Mouse (Mus musculus) midbrain, postnatal 0 days (tissue): ENCODE data around the gene Lmntd1. TPM values are rescaled to one million over a fixed set of nuclear protein-coding genes. Genes with fewer than 3 reads are reported as not detected.

ENCODE experiments used
- ATAC-seq: fragments of 200-750 bp; cut with Nextera tagmentation; 2 replicates; pipeline ENCODE4 v1.8.0; 2017; ENCODE audit warnings: moderate number of reproducible peaks, mild to moderate bottlenecking, moderate TSS enrichment, moderate library complexity; ENCODE audit not compliant: low FRiP score
- DNase-seq: peaks from one replicate; pipeline ENCODE4 v3.0.0-alpha.2; 2015; ENCODE audit warnings: low spot score
- H3K27ac ChIP-seq: fragments of 300-500 bp; sonication (generic); 2 replicates; pipeline ENCODE4 v1.5.1; 2014; ENCODE audit warnings: low read depth, mild to moderate bottlenecking, low read length, mixed read lengths
- H3K27me3 ChIP-seq: fragments of 300-500 bp; sonication (generic); 2 replicates; pipeline ENCODE4 v1.6.1; 2014; ENCODE audit warnings: low read length, control low read depth, mixed read lengths; ENCODE audit not compliant: insufficient read depth
- H3K36me3 ChIP-seq: fragments of 300-500 bp; sonication (generic); 2 replicates; pipeline ENCODE4 v1.6.1; 2014; ENCODE audit warnings: low read length, control low read depth, mixed read lengths; ENCODE audit not compliant: insufficient read depth
- H3K4me1 ChIP-seq: fragments of 300-500 bp; sonication (generic); 2 replicates; pipeline ENCODE4 v1.6.1; 2014; ENCODE audit warnings: mild to moderate bottlenecking, control low read depth, antibody characterized with exemption, low read length, mixed read lengths; ENCODE audit not compliant: insufficient read depth
- H3K4me2 ChIP-seq: fragments of 300-500 bp; sonication (generic); 2 replicates; pipeline ENCODE4 v1.6.1; 2014; ENCODE audit warnings: low read depth, mild to moderate bottlenecking, low read length, mixed read lengths; ENCODE audit not compliant: poor library complexity, severe bottlenecking
- H3K4me3 ChIP-seq: fragments of 300-500 bp; sonication (generic); 2 replicates; pipeline ENCODE4 v1.5.1; 2014; ENCODE audit warnings: low read depth, mild to moderate bottlenecking, low read length, moderate library complexity
- H3K9ac ChIP-seq: fragments of 300-500 bp; sonication (generic); replicated peaks from 2 replicates; pipeline ENCODE4 v1.6.1; 2014; ENCODE audit warnings: mild to moderate bottlenecking, low read length, moderate library complexity, mixed read lengths; ENCODE audit not compliant: poor library complexity, severe bottlenecking
- H3K9me3 ChIP-seq: fragments of 300-500 bp; sonication (generic); 2 replicates; pipeline ENCODE4 v1.6.1; 2016; ENCODE audit warnings: low read length, control low read depth
- CTCF ChIP-seq: IDR thresholded peaks from 2 replicates; pipeline ENCODE4 v1.5.1; 2016; ENCODE audit warnings: antibody characterized with exemption, mild to moderate bottlenecking
- WGBS: fragments of 180-500 bp; shearing (Covaris S2); extraction: QIAGEN DNeasy Blood & Tissue Kit; methylation state at CpG from one replicate; pipeline ENCODE4 v1.1.7; 2014; 5-methylcytosine and 5-hydroxymethylcytosine counted together
- polyA plus RNA-seq: library from polyadenylated mRNA; unstranded; fragments of >200 nt; fragmentation: Nextera tagmentation; extraction: Ambion mirVana; gene quantifications from 2 replicates; pipeline ENCODE4 v1.2.1, GENCODE M21; 2015
- total RNA-seq: library from RNA; depleted of rRNA; stranded (reverse); fragments of >200 nt; gene quantifications from 2 replicates; pipeline ENCODE4 v1.2.3, GENCODE M21; 2014

The Lmntd1 gene
- total and polyA plus RNA-seq, 2 experiments from 2014 or later: 2.0 to 2.7 TPM

GRCm38 (mm10) chr6:145348196-145348915, 265.8 kb downstream of the Lmntd1 start:
- Histone ChIP-seq H3K27me3 (no peaks in the 10 kb centered on the region), H3K4me3 (no peak overlapping the region), H3K9ac (no peak overlapping the region), H3K9me3 (no peaks in the 10 kb centered on the region), H3K36me3 (no peaks in the 10 kb centered on the region), H3K27ac (no peak overlapping the region), H3K4me1 (no peaks in the 10 kb centered on the region), H3K4me2 (no peak overlapping the region)
- ATAC-seq: no peak
- peak; percentile 44 for TF ChIP-seq CTCF
- 61% methylated on average over 9 of the region's 9 CpGs for WGBS
- DNase-seq: no peak

- Histone ChIP-seq H3K36me3 (no peaks in the 10 kb centered on the region), H3K4me2 (no peak overlapping the region), H3K27me3 (no peaks in the 10 kb centered on the region), H3K4me3 (no peak overlapping the region), H3K27ac (no peak overlapping the region), H3K9me3 (no peaks in the 10 kb centered on the region), H3K4me1 (no peaks in the 10 kb centered on the region), H3K9ac (no peak overlapping the region)
- 79% methylated on average over 5 of the region's 6 CpGs for WGBS
- no peak for ATAC-seq
- TF ChIP-seq CTCF: no peak
- no peak for DNase-seq
Measured at GRCm38 (mm10) chr6:145347641-145348040, 266.5 kb downstream of the Lmntd1 start.

- Histone ChIP-seq H3K27ac (no peak overlapping the region), H3K9ac (no peak overlapping the region), H3K9me3 (no peaks in the 10 kb centered on the region), H3K4me2 (no peak overlapping the region), H3K36me3 (no peaks in the 10 kb centered on the region), H3K4me3 (no peak overlapping the region), H3K27me3 (no peaks in the 10 kb centered on the region), H3K4me1 (no peaks in the 10 kb centered on the region)
- no peak for TF ChIP-seq CTCF
- ATAC-seq (no peak), DNase-seq (no peak)
- 81% methylated on average over 11 of the region's 11 CpGs for WGBS
Measured at GRCm38 (mm10) chr6:145346789-145347557, 267.1 kb downstream of the Lmntd1 start.

GRCm38 (mm10) chr6:145346305-145346704, 267.8 kb downstream of the Lmntd1 start:
- ATAC-seq: no peak
- no peak for TF ChIP-seq CTCF
- Histone ChIP-seq H3K9me3 (no peaks in the 10 kb centered on the region), H3K27ac (no peak overlapping the region), H3K4me2 (no peak overlapping the region), H3K9ac (no peak overlapping the region), H3K36me3 (no peaks in the 10 kb centered on the region), H3K4me1 (no peaks in the 10 kb centered on the region), H3K27me3 (no peaks in the 10 kb centered on the region), H3K4me3 (no peak overlapping the region)
- 86% methylated on average over 8 of the region's 8 CpGs for WGBS
- DNase-seq: no peak

DNA sequence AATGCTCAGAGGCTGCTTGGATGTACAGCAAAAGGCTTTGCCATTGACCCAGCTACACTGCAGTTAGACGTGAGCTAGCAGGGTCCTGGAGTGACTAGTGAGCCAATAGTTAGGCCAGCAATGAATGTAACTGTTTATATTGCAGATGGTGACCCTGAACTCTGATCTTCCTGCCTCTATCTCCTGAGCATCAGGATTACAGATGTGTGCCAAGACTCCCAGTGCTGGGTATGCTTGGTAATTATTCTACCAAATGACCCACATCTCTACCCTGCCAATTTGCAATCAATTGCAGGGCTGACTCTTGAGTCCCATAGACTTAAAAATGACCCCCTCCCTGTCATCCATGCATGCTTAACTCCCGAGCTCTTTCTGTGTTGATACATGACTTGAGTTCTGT, 269.4 kb downstream of the Lmntd1 start:
- H3K4me3 ChIP-seq: no peak overlapping the region
- no peak overlapping the region for H3K9ac ChIP-seq
- WGBS: 79% methylated on average over 2 of the region's 2 CpGs
- H3K36me3 ChIP-seq: no peaks in the 10 kb centered on the region
- no peak for TF ChIP-seq CTCF
- no peak for DNase-seq
- no peaks in the 10 kb centered on the region for H3K4me1 ChIP-seq
- no peak overlapping the region for H3K27ac ChIP-seq
- no peak for ATAC-seq
- no peaks in the 10 kb centered on the region for H3K27me3 ChIP-seq
- no peaks in the 10 kb centered on the region for H3K9me3 ChIP-seq
- H3K4me2 ChIP-seq: no peak overlapping the region

DNA sequence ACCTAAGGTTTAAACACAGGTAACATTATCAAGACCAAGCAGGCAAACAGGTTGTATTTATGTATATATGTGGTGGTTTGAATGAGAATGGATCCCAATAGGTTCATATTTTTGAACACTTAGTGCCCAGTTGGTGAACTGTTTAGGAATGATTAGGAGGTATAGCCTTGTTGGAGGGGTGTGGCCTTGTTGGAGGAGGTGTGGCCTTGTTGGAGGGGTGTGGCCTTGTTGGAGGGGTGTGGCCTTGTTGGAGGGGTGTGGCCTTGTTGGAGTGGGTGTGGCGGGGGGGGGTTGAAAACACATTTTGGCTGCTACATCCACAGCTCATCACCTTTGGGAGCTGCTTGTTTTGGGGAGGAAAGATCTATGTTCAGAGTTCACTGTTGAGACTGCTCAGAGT, 270.7 kb downstream of the Lmntd1 start:
- TF ChIP-seq CTCF: no peak
- Histone ChIP-seq H3K9ac (no peak overlapping the region), H3K4me3 (no peak overlapping the region), H3K4me2 (no peak overlapping the region), H3K27ac (no peak overlapping the region), H3K4me1 (no peaks in the 10 kb centered on the region), H3K27me3 (no peaks in the 10 kb centered on the region), H3K9me3 (no peaks in the 10 kb centered on the region), H3K36me3 (no peaks in the 10 kb centered on the region)
- ATAC-seq (no peak), DNase-seq (no peak)
- 78% methylated on average over 1 of the region's 1 CpGs for WGBS
